Mouse (Mus musculus): ENCODE measurements around the gene Eya3. TPM values are rescaled to one million over a fixed set of nuclear protein-coding genes. Genes with fewer than 3 reads are reported as not detected.

Eya3 gene
- polyA plus RNA-seq (2011; ENCODE audit: insufficient read depth, insufficient read length, low read depth, missing spikeins), result 77.8 and 78.7 TPM in 2 replicates

GRCm38 (mm10) chr4:132638461-132639190, at the start of gene Eya3:
TSS of gene Eya3 (plus strand) at chr4:132638987.
- H3K4me1 ChIP-seq (ENCODE audit: control insufficient read depth, insufficient read depth, low read length), result peaks cover 3% of the 10 kb centered on the region
- peak within 1 kb of the TSS; percentile 92 for H3K4me3 ChIP-seq (ENCODE audit: low read depth, low read length)
- no peaks in the 10 kb centered on the region for H3K9me3 ChIP-seq (replicated peaks; ENCODE audit: control insufficient read depth, insufficient read depth, low read length, poor library complexity, severe bottlenecking)
- no peaks in the 10 kb centered on the region for H3K27me3 ChIP-seq (ENCODE audit: control insufficient read depth, insufficient read depth, low read length, poor library complexity, severe bottlenecking)
- H3K9ac ChIP-seq (ENCODE audit: low read depth, poor library complexity, severe bottlenecking), result peak within 1 kb of the TSS; percentile 86
- peak; percentile 65 for TF ChIP-seq POLR2A (IDR thresholded peaks at IDR 0.05; ENCODE audit: insufficient read depth, low read length)
- no peak for TF ChIP-seq CTCF (IDR thresholded peaks at IDR 0.05; ENCODE audit: low read depth, low read length)
- 0 out of 2 replicates have a peak, but pooled peaks have one; percentile 29 for TF ChIP-seq EP300 (IDR thresholded peaks at IDR 0.05; ENCODE audit: insufficient read depth, low read depth, low read length)
- peaks cover 10% of the 10 kb centered on the region for H3K36me3 ChIP-seq (ENCODE audit: control insufficient read depth, insufficient read depth, low read length, poor library complexity, severe bottlenecking)
- H3K27ac ChIP-seq (ENCODE audit: insufficient read depth, low read length), result peak within 1 kb of the TSS; percentile 38

DNA sequence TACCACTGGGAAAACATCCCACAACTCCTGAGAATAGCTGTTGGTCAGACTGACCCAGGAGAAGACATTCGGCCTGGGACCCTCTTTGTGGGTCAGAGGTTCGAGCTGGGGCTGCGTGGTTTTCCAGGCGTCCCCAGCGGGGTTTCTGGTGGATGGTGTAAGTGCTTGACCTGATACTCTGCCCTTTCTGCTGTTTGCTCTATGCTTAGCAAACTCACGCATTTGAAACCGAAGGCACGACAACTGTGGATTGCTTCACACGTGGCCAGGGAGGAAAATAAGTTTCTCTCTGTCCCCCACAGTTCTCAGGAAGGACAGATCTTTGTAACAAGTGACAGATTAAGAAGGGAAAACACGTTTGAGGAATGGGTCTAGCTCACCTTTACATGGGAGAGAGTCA, 48.1 kb upstream of the Eya3 start:
- no peak overlapping the region for H3K4me3 ChIP-seq (ENCODE audit: low read depth, low read length)
- no peak for TF ChIP-seq CTCF (IDR thresholded peaks at IDR 0.05; ENCODE audit: low read depth, low read length)
- no peak for TF ChIP-seq POLR2A (IDR thresholded peaks at IDR 0.05; ENCODE audit: insufficient read depth, low read length)
- TF ChIP-seq EP300 (IDR thresholded peaks at IDR 0.05; ENCODE audit: insufficient read depth, low read depth, low read length), result no peak
- no peaks in the 10 kb centered on the region for H3K9me3 ChIP-seq (replicated peaks; ENCODE audit: control insufficient read depth, insufficient read depth, low read length, poor library complexity, severe bottlenecking)
- no peak overlapping the region for H3K27ac ChIP-seq (ENCODE audit: insufficient read depth, low read length)
- no peak overlapping the region for H3K9ac ChIP-seq (ENCODE audit: low read depth, poor library complexity, severe bottlenecking)
- no peaks in the 10 kb centered on the region for H3K36me3 ChIP-seq (ENCODE audit: control insufficient read depth, insufficient read depth, low read length, poor library complexity, severe bottlenecking)
- no peaks in the 10 kb centered on the region for H3K4me1 ChIP-seq (ENCODE audit: control insufficient read depth, insufficient read depth, low read length)
- no peaks in the 10 kb centered on the region for H3K27me3 ChIP-seq (ENCODE audit: control insufficient read depth, insufficient read depth, low read length, poor library complexity, severe bottlenecking)

- Histone ChIP-seq H3K4me1 (ENCODE audit: control insufficient read depth, insufficient read depth, low read length) (no peaks in the 10 kb centered on the region), H3K36me3 (ENCODE audit: control insufficient read depth, insufficient read depth, low read length, poor library complexity, severe bottlenecking) (no peaks in the 10 kb centered on the region), H3K27me3 (ENCODE audit: control insufficient read depth, insufficient read depth, low read length, poor library complexity, severe bottlenecking) (no peaks in the 10 kb centered on the region), H3K27ac (ENCODE audit: insufficient read depth, low read length) (no peak overlapping the region), H3K9ac (ENCODE audit: low read depth, poor library complexity, severe bottlenecking) (no peak overlapping the region), H3K9me3 (replicated peaks; ENCODE audit: control insufficient read depth, insufficient read depth, low read length, poor library complexity, severe bottlenecking) (no peaks in the 10 kb centered on the region), H3K4me3 (ENCODE audit: low read depth, low read length) (no peak overlapping the region)
- TF ChIP-seq POLR2A (IDR thresholded peaks at IDR 0.05; ENCODE audit: insufficient read depth, low read length), result no peak
- no peak for TF ChIP-seq CTCF (IDR thresholded peaks at IDR 0.05; ENCODE audit: low read depth, low read length)
- no peak for TF ChIP-seq EP300 (IDR thresholded peaks at IDR 0.05; ENCODE audit: insufficient read depth, low read depth, low read length)
These were observed 45.8 kb upstream of the Eya3 start for GRCm38 (mm10) chr4:132592958-132593357.

DNA sequence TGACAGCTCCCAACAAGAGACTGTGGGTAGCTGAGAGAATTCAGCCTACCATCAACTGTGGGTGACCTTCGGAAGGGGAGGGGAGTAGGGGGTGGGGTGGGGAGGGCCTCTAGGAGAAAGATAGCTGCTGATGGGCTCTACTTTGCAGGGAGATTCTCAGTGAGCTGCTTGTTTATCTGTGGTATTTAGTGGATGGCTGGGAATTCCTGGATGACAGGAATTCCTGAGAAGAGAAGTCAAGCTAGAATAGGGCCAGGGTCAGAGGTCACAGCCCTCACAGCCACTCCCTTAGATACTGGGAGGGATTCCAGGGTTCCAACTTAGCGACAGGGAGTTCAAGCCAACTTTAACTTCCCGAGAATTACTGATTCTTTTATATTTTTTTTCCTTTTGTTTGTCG, 44.6 kb upstream of the Eya3 start:
- Histone ChIP-seq H3K27ac (ENCODE audit: insufficient read depth, low read length) (0 out of 2 replicates have a peak overlapping the region, but pooled peaks have one; percentile 40), H3K9ac (ENCODE audit: low read depth, poor library complexity, severe bottlenecking) (no peak overlapping the region), H3K4me1 (ENCODE audit: control insufficient read depth, insufficient read depth, low read length) (no peaks in the 10 kb centered on the region), H3K9me3 (replicated peaks; ENCODE audit: control insufficient read depth, insufficient read depth, low read length, poor library complexity, severe bottlenecking) (no peaks in the 10 kb centered on the region), H3K4me3 (ENCODE audit: low read depth, low read length) (no peak overlapping the region), H3K36me3 (ENCODE audit: control insufficient read depth, insufficient read depth, low read length, poor library complexity, severe bottlenecking) (no peaks in the 10 kb centered on the region), H3K27me3 (ENCODE audit: control insufficient read depth, insufficient read depth, low read length, poor library complexity, severe bottlenecking) (no peaks in the 10 kb centered on the region)
- TF ChIP-seq EP300 (IDR thresholded peaks at IDR 0.05; ENCODE audit: insufficient read depth, low read depth, low read length) (no peak), CTCF (IDR thresholded peaks at IDR 0.05; ENCODE audit: low read depth, low read length) (no peak), POLR2A (IDR thresholded peaks at IDR 0.05; ENCODE audit: insufficient read depth, low read length) (no peak)

GRCm38 (mm10) chr4:132598861-132599260, 39.9 kb upstream of the Eya3 start:
- H3K4me1 ChIP-seq (ENCODE audit: control insufficient read depth, insufficient read depth, low read length), result no peaks in the 10 kb centered on the region
- H3K4me3 ChIP-seq (ENCODE audit: low read depth, low read length), result no peak overlapping the region
- TF ChIP-seq CTCF (IDR thresholded peaks at IDR 0.05; ENCODE audit: low read depth, low read length), result peak; percentile 19
- no peak for TF ChIP-seq EP300 (IDR thresholded peaks at IDR 0.05; ENCODE audit: insufficient read depth, low read depth, low read length)
- H3K9ac ChIP-seq (ENCODE audit: low read depth, poor library complexity, severe bottlenecking), result no peak overlapping the region
- H3K9me3 ChIP-seq (replicated peaks; ENCODE audit: control insufficient read depth, insufficient read depth, low read length, poor library complexity, severe bottlenecking), result no peaks in the 10 kb centered on the region
- H3K36me3 ChIP-seq (ENCODE audit: control insufficient read depth, insufficient read depth, low read length, poor library complexity, severe bottlenecking), result no peaks in the 10 kb centered on the region
- H3K27ac ChIP-seq (ENCODE audit: insufficient read depth, low read length), result no peak overlapping the region
- no peaks in the 10 kb centered on the region for H3K27me3 ChIP-seq (ENCODE audit: control insufficient read depth, insufficient read depth, low read length, poor library complexity, severe bottlenecking)

- TF ChIP-seq POLR2A (IDR thresholded peaks at IDR 0.05; ENCODE audit: insufficient read depth, low read length) (no peak), EP300 (IDR thresholded peaks at IDR 0.05; ENCODE audit: insufficient read depth, low read depth, low read length) (no peak), CTCF (IDR thresholded peaks at IDR 0.05; ENCODE audit: low read depth, low read length) (no peak)
- Histone ChIP-seq H3K36me3 (ENCODE audit: control insufficient read depth, insufficient read depth, low read length, poor library complexity, severe bottlenecking) (no peaks in the 10 kb centered on the region), H3K27me3 (ENCODE audit: control insufficient read depth, insufficient read depth, low read length, poor library complexity, severe bottlenecking) (no peaks in the 10 kb centered on the region)
These were observed 39.0 kb upstream of the Eya3 start for GRCm38 (mm10) chr4:132599764-132600163.

More at GRCm38 (mm10) chr4:132599764-132600163, 39.0 kb upstream of the Eya3 start:
- H3K9me3 ChIP-seq (replicated peaks; ENCODE audit: control insufficient read depth, insufficient read depth, low read length, poor library complexity, severe bottlenecking), result no peaks in the 10 kb centered on the region
- H3K4me3 ChIP-seq (ENCODE audit: low read depth, low read length), result no peak overlapping the region
- no peak overlapping the region for H3K27ac ChIP-seq (ENCODE audit: insufficient read depth, low read length)
- H3K9ac ChIP-seq (ENCODE audit: low read depth, poor library complexity, severe bottlenecking), result no peak overlapping the region
- H3K4me1 ChIP-seq (ENCODE audit: control insufficient read depth, insufficient read depth, low read length), result no peaks in the 10 kb centered on the region
